Mouse (Mus musculus): ENCODE measurements at regions not wholly inside any gene's neighbourhood (a gene's known extent, or its start where the extent isn't known, plus 50 kb on each side); places are given as distances from the start of the nearest gene placed in this dataset.
A peak's percentile ranks its signal among the peaks of the same experiment; 100 is the strongest.

GRCm38 (mm10) chr2:128416416-128416815 lies 174.6 kb upstream of the Spdye4c start:
- Histone ChIP-seq H3K36me3 (ENCODE audit: control insufficient read depth, insufficient read depth) (peaks cover 23% of the 10 kb centered on the region), H3K79me3 (ENCODE audit: low read depth) (peaks cover 91% of the 10 kb centered on the region), H3K27me3 (ENCODE audit: control insufficient read depth, insufficient read depth, insufficient read length) (no peaks in the 10 kb centered on the region), H3K4me3 (ENCODE audit: insufficient read depth, poor library complexity, severe bottlenecking) (no peak overlapping the region), H3ac (ENCODE audit: control insufficient read depth, insufficient read length, low read depth) (no peak overlapping the region), H3K79me2 (ENCODE audit: control insufficient read depth, insufficient read depth) (peaks cover 100% of the 10 kb centered on the region)
- TF ChIP-seq USF1 (IDR thresholded peaks at IDR 0.05; ENCODE audit: low read depth) (no peak), MAX (IDR thresholded peaks at IDR 0.05) (no peak), CEBPB (IDR thresholded peaks at IDR 0.05; ENCODE audit: low read depth) (no peak), FOSL1 (IDR thresholded peaks at IDR 0.05; ENCODE audit: insufficient read depth, low read length, poor library complexity, severe bottlenecking) (no peak), MYOD1 (IDR thresholded peaks at IDR 0.05; ENCODE audit: control insufficient read depth, insufficient read length, low read depth) (no peak), CTCF (IDR thresholded peaks at IDR 0.05; ENCODE audit: control insufficient read depth, insufficient read depth, insufficient read length) (no peak), MYOG (IDR thresholded peaks at IDR 0.05; ENCODE audit: control insufficient read depth, extremely low read depth, insufficient read length) (no peak)

GRCm38 (mm10) chr2:128418960-128419359 lies 172.0 kb upstream of the Spdye4c start:
- Histone ChIP-seq H3K36me3 (ENCODE audit: control insufficient read depth, insufficient read depth) (peaks cover 24% of the 10 kb centered on the region), H3K79me2 (ENCODE audit: control insufficient read depth, insufficient read depth) (peaks cover 100% of the 10 kb centered on the region), H3K4me3 (ENCODE audit: insufficient read depth, poor library complexity, severe bottlenecking) (no peak overlapping the region), H3K27me3 (ENCODE audit: control insufficient read depth, insufficient read depth, insufficient read length) (no peaks in the 10 kb centered on the region), H3K79me3 (ENCODE audit: low read depth) (peaks cover 93% of the 10 kb centered on the region), H3ac (ENCODE audit: control insufficient read depth, insufficient read length, low read depth) (no peak overlapping the region)
- TF ChIP-seq CTCF (IDR thresholded peaks at IDR 0.05; ENCODE audit: control insufficient read depth, insufficient read depth, insufficient read length): no peak
- no peak for TF ChIP-seq MAX (IDR thresholded peaks at IDR 0.05)
- no peak for TF ChIP-seq MYOD1 (IDR thresholded peaks at IDR 0.05; ENCODE audit: control insufficient read depth, insufficient read length, low read depth)
- no peak for TF ChIP-seq FOSL1 (IDR thresholded peaks at IDR 0.05; ENCODE audit: insufficient read depth, low read length, poor library complexity, severe bottlenecking)
- TF ChIP-seq USF1 (IDR thresholded peaks at IDR 0.05; ENCODE audit: low read depth): no peak
- TF ChIP-seq MYOG (IDR thresholded peaks at IDR 0.05; ENCODE audit: control insufficient read depth, extremely low read depth, insufficient read length): no peak
- no peak for TF ChIP-seq CEBPB (IDR thresholded peaks at IDR 0.05; ENCODE audit: low read depth)

GRCm38 (mm10) chr2:128420406-128420805 lies 170.6 kb upstream of the Spdye4c start:
- Histone ChIP-seq H3ac (ENCODE audit: control insufficient read depth, insufficient read length, low read depth) (peak overlapping the region; percentile 10), H3K4me3 (ENCODE audit: insufficient read depth, poor library complexity, severe bottlenecking) (no peak overlapping the region), H3K79me3 (ENCODE audit: low read depth) (peaks cover 95% of the 10 kb centered on the region), H3K27me3 (ENCODE audit: control insufficient read depth, insufficient read depth, insufficient read length) (no peaks in the 10 kb centered on the region), H3K36me3 (ENCODE audit: control insufficient read depth, insufficient read depth) (peaks cover 30% of the 10 kb centered on the region), H3K79me2 (ENCODE audit: control insufficient read depth, insufficient read depth) (peaks cover 100% of the 10 kb centered on the region)
- TF ChIP-seq MAX (IDR thresholded peaks at IDR 0.05) (no peak), MYOD1 (IDR thresholded peaks at IDR 0.05; ENCODE audit: control insufficient read depth, insufficient read length, low read depth) (no peak), MYOG (IDR thresholded peaks at IDR 0.05; ENCODE audit: control insufficient read depth, extremely low read depth, insufficient read length) (no peak), CEBPB (IDR thresholded peaks at IDR 0.05; ENCODE audit: low read depth) (no peak), FOSL1 (IDR thresholded peaks at IDR 0.05; ENCODE audit: insufficient read depth, low read length, poor library complexity, severe bottlenecking) (no peak), CTCF (IDR thresholded peaks at IDR 0.05; ENCODE audit: control insufficient read depth, insufficient read depth, insufficient read length) (no peak), USF1 (IDR thresholded peaks at IDR 0.05; ENCODE audit: low read depth) (no peak)

- H3K79me2 ChIP-seq (ENCODE audit: control insufficient read depth, insufficient read depth): peaks cover 100% of the 10 kb centered on the region
- no peak overlapping the region for H3K4me3 ChIP-seq (ENCODE audit: insufficient read depth, poor library complexity, severe bottlenecking)
- H3K36me3 ChIP-seq (ENCODE audit: control insufficient read depth, insufficient read depth): peaks cover 34% of the 10 kb centered on the region
- H3ac ChIP-seq (ENCODE audit: control insufficient read depth, insufficient read length, low read depth): no peak overlapping the region
- TF ChIP-seq MYOG (IDR thresholded peaks at IDR 0.05; ENCODE audit: control insufficient read depth, extremely low read depth, insufficient read length): no peak
- TF ChIP-seq CTCF (IDR thresholded peaks at IDR 0.05; ENCODE audit: control insufficient read depth, insufficient read depth, insufficient read length): peak; percentile 20
- no peak for TF ChIP-seq USF1 (IDR thresholded peaks at IDR 0.05; ENCODE audit: low read depth)
- H3K27me3 ChIP-seq (ENCODE audit: control insufficient read depth, insufficient read depth, insufficient read length): no peaks in the 10 kb centered on the region
- H3K79me3 ChIP-seq (ENCODE audit: low read depth): peaks cover 96% of the 10 kb centered on the region
Observed at GRCm38 (mm10) chr2:128422677-128423076, 168.3 kb upstream of the Spdye4c start.

GRCm38 (mm10) chr2:128424236-128424635 lies 166.8 kb upstream of the Spdye4c start:
- Histone ChIP-seq H3K79me3 (ENCODE audit: low read depth) (peaks cover 95% of the 10 kb centered on the region), H3K27me3 (ENCODE audit: control insufficient read depth, insufficient read depth, insufficient read length) (no peaks in the 10 kb centered on the region)

More at GRCm38 (mm10) chr2:128424236-128424635, 166.8 kb upstream of the Spdye4c start:
- Histone ChIP-seq H3K4me3 (ENCODE audit: insufficient read depth, poor library complexity, severe bottlenecking) (no peak overlapping the region), H3ac (ENCODE audit: control insufficient read depth, insufficient read length, low read depth) (no peak overlapping the region), H3K36me3 (ENCODE audit: control insufficient read depth, insufficient read depth) (peaks cover 26% of the 10 kb centered on the region), H3K79me2 (ENCODE audit: control insufficient read depth, insufficient read depth) (peaks cover 99% of the 10 kb centered on the region)
- TF ChIP-seq MAX (IDR thresholded peaks at IDR 0.05) (no peak), MYOG (IDR thresholded peaks at IDR 0.05; ENCODE audit: control insufficient read depth, extremely low read depth, insufficient read length) (no peak), FOSL1 (IDR thresholded peaks at IDR 0.05; ENCODE audit: insufficient read depth, low read length, poor library complexity, severe bottlenecking) (no peak), CEBPB (IDR thresholded peaks at IDR 0.05; ENCODE audit: low read depth) (no peak), MYOD1 (IDR thresholded peaks at IDR 0.05; ENCODE audit: control insufficient read depth, insufficient read length, low read depth) (no peak), CTCF (IDR thresholded peaks at IDR 0.05; ENCODE audit: control insufficient read depth, insufficient read depth, insufficient read length) (no peak)

Data from C2C12 (cell line).